In genomic region chr2:21369171-21369485, GRCm38 (mm10) we compare ENCODE assay signal across 13 mouse cellular contexts. TPM values are rescaled to one million over a fixed set of nuclear protein-coding genes. Genes with fewer than 3 reads are reported as not detected.
DNase-seq lines count a peak whose midpoint lies in the region; ATAC-seq lines count a peak whose summit lies in the region.
"Had no signal": no experiment of that assay in that cellular context is flagged by ENCODE, and none has a peak within 500 bp of the region (broad histone marks: within the 10 kb centered on the region; RNA-seq: fewer than 3 reads in every experiment).

No protein-coding gene starts in this region.

- H3K36me3 ChIP-seq in midbrain, embryonic 13.5 days, result no peaks in the 10 kb centered on the region
- H3K36me3 ChIP-seq in midbrain, embryonic 10.5 days, result no peaks in the 10 kb centered on the region
- H3K36me3 ChIP-seq in hindbrain, embryonic 12.5 days, result no peaks in the 10 kb centered on the region
- no peaks in the 10 kb centered on the region for H3K36me3 ChIP-seq in neural tube, embryonic 15.5 days
- H3K36me3 ChIP-seq: liver, embryonic 15.5 days had no signal

- ATAC-seq in cerebellum, adult (ENCODE audit: insufficient number of reproducible peaks, low FRiP score, low TSS enrichment), result no peak
- no peak for ATAC-seq in midbrain, embryonic 13.5 days
- no peak for ATAC-seq in hindbrain, embryonic 12.5 days (ENCODE audit: low FRiP score)
- no peak for ATAC-seq in neural tube, embryonic 15.5 days (ENCODE audit: low FRiP score)
- ATAC-seq: inflammation-experienced regulatory T-cells, adult 6 months had no signal

- WGBS in midbrain, embryonic 13.5 days, result 50% methylated on average over 6 of the region's 6 CpGs
- WGBS in midbrain, embryonic 10.5 days, result 45% methylated on average over 6 of the region's 6 CpGs
- 50% methylated on average over 6 of the region's 6 CpGs for WGBS in hindbrain, embryonic 12.5 days
- WGBS in neural tube, embryonic 15.5 days, result 58% methylated on average over 6 of the region's 6 CpGs

- no peaks in the 10 kb centered on the region for H3K9me3 ChIP-seq in midbrain, embryonic 13.5 days
- no peaks in the 10 kb centered on the region for H3K9me3 ChIP-seq in midbrain, embryonic 10.5 days (replicated peaks)
- no peaks in the 10 kb centered on the region for H3K9me3 ChIP-seq in hindbrain, embryonic 12.5 days (replicated peaks)
- no peaks in the 10 kb centered on the region for H3K9me3 ChIP-seq in neural tube, embryonic 15.5 days (replicated peaks)
- H3K9me3 ChIP-seq: liver, embryonic 15.5 days had no signal

- peak overlapping the region; percentile 81 for H3K4me2 ChIP-seq in midbrain, embryonic 13.5 days (replicated peaks)
- H3K4me2 ChIP-seq in hindbrain, embryonic 12.5 days (replicated peaks), result peak overlapping the region; percentile 73
- peak overlapping the region; percentile 74 for H3K4me2 ChIP-seq in neural tube, embryonic 15.5 days
- H3K4me2 ChIP-seq: heart, embryonic 11.5 days; liver, embryonic 15.5 days had no signal

- peaks cover 28% of the 10 kb centered on the region for H3K4me1 ChIP-seq in midbrain, embryonic 13.5 days (replicated peaks)
- peaks cover 16% of the 10 kb centered on the region for H3K4me1 ChIP-seq in midbrain, embryonic 10.5 days
- H3K4me1 ChIP-seq in hindbrain, embryonic 12.5 days, result peaks cover 10% of the 10 kb centered on the region
- H3K4me1 ChIP-seq in neural tube, embryonic 15.5 days, result peaks cover 29% of the 10 kb centered on the region
- H3K4me1 ChIP-seq: liver, embryonic 15.5 days had no signal

- H3K9ac ChIP-seq in midbrain, embryonic 13.5 days (replicated peaks), result peak overlapping the region; percentile 61; the same call in 1 of the 2 replicates
- H3K9ac ChIP-seq in hindbrain, embryonic 12.5 days, result no peak overlapping the region
- peak overlapping the region; percentile 59 for H3K9ac ChIP-seq in neural tube, embryonic 15.5 days (replicated peaks)
- H3K9ac ChIP-seq: liver, embryonic 15.5 days had no signal

- peak; percentile 31 for DNase-seq in cerebellum, adult 11 months
- no peak for DNase-seq in midbrain, embryonic 10.5 days (ENCODE audit: low spot score)
- no peak for DNase-seq in lung, postnatal 36 days
- DNase-seq in urinary bladder, postnatal 10 days (ENCODE audit: low spot score), result no peak

- peaks cover 21% of the 10 kb centered on the region for H3K27me3 ChIP-seq in midbrain, embryonic 13.5 days
- peaks cover 27% of the 10 kb centered on the region for H3K27me3 ChIP-seq in midbrain, embryonic 10.5 days (ENCODE audit: low read depth, poor library complexity, severe bottlenecking)
- H3K27me3 ChIP-seq in hindbrain, embryonic 12.5 days, result peaks cover 33% of the 10 kb centered on the region
- peaks cover 11% of the 10 kb centered on the region for H3K27me3 ChIP-seq in neural tube, embryonic 15.5 days (replicated peaks)

- no peak overlapping the region for H3K27ac ChIP-seq in midbrain, embryonic 13.5 days
- H3K27ac ChIP-seq in midbrain, embryonic 10.5 days (replicated peaks), result no peak overlapping the region
- no peak overlapping the region for H3K27ac ChIP-seq in hindbrain, embryonic 12.5 days
- no peak overlapping the region for H3K27ac ChIP-seq in neural tube, embryonic 15.5 days (replicated peaks)
- H3K27ac ChIP-seq: liver, embryonic 15.5 days; macrophage; stomach, postnatal 0 days had no signal

- H3K4me3 ChIP-seq in midbrain, embryonic 13.5 days (replicated peaks), result peak overlapping the region; percentile 54
- H3K4me3 ChIP-seq in midbrain, embryonic 10.5 days, result no peak overlapping the region
- H3K4me3 ChIP-seq in hindbrain, embryonic 12.5 days, result peak overlapping the region; percentile 55; the same call in 1 of the 2 replicates
- H3K4me3 ChIP-seq in neural tube, embryonic 15.5 days (replicated peaks), result peak overlapping the region; percentile 62
- H3K4me3 ChIP-seq: liver, embryonic 15.5 days had no signal

RNA-seq across cellular contexts. Expression of gene Gpr158, which starts 1.8 kb away (rescaled TPM):
- 2.8 TPM in 2 replicates for polyA plus RNA-seq in midbrain, embryonic 13.5 days (2015; fragmentation: Nextera tagmentation; extraction: Ambion mirVana)
- 0.16 and 0.27 TPM in 2 replicates for polyA plus RNA-seq in midbrain, embryonic 10.5 days (2016; fragmentation: Nextera tagmentation; extraction: Ambion mirVana)
- polyA plus RNA-seq in hindbrain, embryonic 12.5 days (2016; fragmentation: Nextera tagmentation; extraction: Ambion mirVana), result 1.4 TPM in 2 replicates
- 3.8 and 4.8 TPM in 2 replicates for polyA plus RNA-seq in neural tube, embryonic 15.5 days (2015; fragmentation: Nextera tagmentation; extraction: Ambion mirVana)
- polyA plus RNA-seq: heart, embryonic 11.5 days; inflammation-experienced regulatory T-cells, adult 6 months; liver, embryonic 15.5 days; macrophage had no signal
